Mouse (Mus musculus) embryonic fibroblast, embryonic 13.5 days (primary cell): ENCODE measurements around the gene Dera. TPM values are rescaled to one million over a fixed set of nuclear protein-coding genes. Genes with fewer than 3 reads are reported as not detected.

Experiments used
- H3K27ac ChIP-seq: 2 replicates; pipeline ENCODE4 v1.5.1; 2012; ENCODE audit warnings: low read length, control low read depth, inconsistent platforms; ENCODE audit not compliant: insufficient read depth
- H3K4me1 ChIP-seq: 2 replicates; pipeline ENCODE4 v1.6.1; 2011; ENCODE audit warnings: low read length; ENCODE audit not compliant: control insufficient read depth, insufficient read depth
- H3K4me3 ChIP-seq: 2 replicates; pipeline ENCODE4 v1.5.1; 2011; ENCODE audit warnings: mild to moderate bottlenecking, control low read depth, low read length; ENCODE audit not compliant: insufficient read depth
- CTCF ChIP-seq: IDR thresholded peaks from 2 replicates; pipeline ENCODE4 v1.5.1; 2011; ENCODE audit warnings: mild to moderate bottlenecking, control low read depth, low read length, moderate library complexity, borderline replicate concordance; ENCODE audit not compliant: insufficient read depth
- POLR2A ChIP-seq: IDR thresholded peaks from 2 replicates; pipeline ENCODE4 v1.6.1; 2011; ENCODE audit warnings: low read depth, mild to moderate bottlenecking, control low read depth, low read length, moderate library complexity
- polyA plus RNA-seq: library from polyadenylated mRNA; stranded (reverse); fragments of >200 nt; gene quantifications from 2 replicates; pipeline ENCODE4 v1.2.4, GENCODE M21; 2011; ENCODE audit warnings: low read depth; ENCODE audit not compliant: missing spikeins, insufficient read length

Dera gene
- polyA plus RNA-seq, 1 experiment = 24.4 TPM

DNA sequence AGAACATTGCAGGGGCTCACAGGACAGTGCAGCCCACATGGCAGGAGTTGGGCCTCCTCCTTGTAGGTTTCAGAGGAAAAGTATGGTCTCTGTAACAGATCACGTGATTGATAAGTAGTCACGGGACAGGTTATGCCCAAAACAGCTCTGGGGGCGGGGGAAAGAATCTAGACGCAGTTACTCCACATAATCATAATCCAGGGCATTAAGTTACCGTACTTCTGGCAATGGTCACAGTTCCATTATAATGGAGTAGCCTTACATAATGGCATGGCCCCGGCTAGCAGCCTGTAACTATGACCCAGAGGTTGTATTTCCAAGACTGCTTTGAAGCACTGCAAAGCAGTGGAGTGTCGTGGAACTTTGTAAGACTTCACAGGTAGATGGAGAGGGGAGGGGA is 49.8 kb downstream of the Dera start:
- H3K4me3 ChIP-seq = no peak overlapping the region
- H3K4me1 ChIP-seq = no peaks in the 10 kb centered on the region
- TF ChIP-seq POLR2A (no peak), CTCF (no peak)
- no peak overlapping the region for H3K27ac ChIP-seq

DNA sequence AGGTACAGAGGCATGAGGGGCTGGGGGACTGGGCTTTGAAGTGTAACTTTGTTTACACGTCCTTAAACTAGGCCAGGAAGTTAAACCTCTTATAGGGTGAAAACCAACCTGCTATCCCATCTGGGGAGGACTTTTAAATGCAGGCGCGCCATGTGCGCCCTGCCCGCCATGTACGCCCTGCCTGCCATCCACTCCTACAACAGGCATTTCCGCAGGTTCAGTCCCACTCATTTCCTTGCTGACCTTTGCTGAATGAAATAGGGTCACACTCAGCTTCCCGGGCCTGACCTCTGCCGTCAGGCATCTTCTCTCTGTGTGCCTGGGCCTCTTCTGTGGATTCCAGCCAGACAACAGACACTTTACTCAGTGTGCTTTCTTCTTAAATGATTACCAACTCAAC is 50.3 kb downstream of the Dera start:
- H3K4me1 ChIP-seq = no peaks in the 10 kb centered on the region
- no peak for TF ChIP-seq POLR2A
- TF ChIP-seq CTCF = no peak
- H3K27ac ChIP-seq = no peak overlapping the region
- no peak overlapping the region for H3K4me3 ChIP-seq

DNA sequence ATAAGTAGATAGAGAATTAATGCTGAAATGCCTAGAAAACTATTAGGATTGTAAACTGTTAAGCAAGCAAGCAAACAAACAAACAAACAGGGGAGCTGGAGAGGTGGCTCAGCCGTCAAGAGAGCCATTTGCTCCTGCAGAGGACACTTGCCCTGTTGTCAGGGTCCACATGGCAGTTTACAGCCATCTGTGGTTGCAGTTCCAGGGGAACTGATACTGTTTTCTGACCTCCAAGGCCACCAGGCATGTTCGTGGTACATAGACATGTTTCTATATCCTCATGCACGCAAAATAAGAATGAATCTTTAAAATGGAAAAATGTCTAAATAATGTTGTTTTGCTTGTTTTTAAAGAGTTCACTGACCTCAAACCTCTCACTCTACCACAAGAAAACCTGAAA is 52.0 kb downstream of the Dera start:
- TF ChIP-seq CTCF (no peak), POLR2A (no peak)
- Histone ChIP-seq H3K4me1 (no peaks in the 10 kb centered on the region), H3K27ac (no peak overlapping the region), H3K4me3 (no peak overlapping the region)

DNA sequence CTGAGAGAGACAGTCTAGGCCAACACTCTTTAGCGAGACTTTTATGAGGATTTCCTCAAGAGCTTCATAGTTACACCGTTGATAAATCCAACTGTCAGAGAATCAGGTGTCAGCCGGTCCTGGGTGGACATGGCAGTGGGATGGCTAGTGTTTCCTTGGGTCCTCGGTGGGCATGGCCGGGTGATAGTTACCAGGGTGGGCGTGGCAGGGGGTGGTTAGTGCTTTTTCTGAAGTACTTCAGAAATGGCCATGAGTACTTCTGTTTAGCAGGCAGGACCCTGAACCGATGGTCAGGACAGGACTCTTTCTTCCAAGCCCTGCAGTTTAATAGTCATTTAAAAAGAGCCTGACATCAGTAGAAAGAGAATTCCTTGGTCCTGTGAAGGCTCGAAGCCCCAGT is 52.5 kb downstream of the Dera start:
- Histone ChIP-seq H3K4me3 (no peak overlapping the region), H3K27ac (no peak overlapping the region), H3K4me1 (no peaks in the 10 kb centered on the region)
- no peak for TF ChIP-seq CTCF
- no peak for TF ChIP-seq POLR2A

DNA sequence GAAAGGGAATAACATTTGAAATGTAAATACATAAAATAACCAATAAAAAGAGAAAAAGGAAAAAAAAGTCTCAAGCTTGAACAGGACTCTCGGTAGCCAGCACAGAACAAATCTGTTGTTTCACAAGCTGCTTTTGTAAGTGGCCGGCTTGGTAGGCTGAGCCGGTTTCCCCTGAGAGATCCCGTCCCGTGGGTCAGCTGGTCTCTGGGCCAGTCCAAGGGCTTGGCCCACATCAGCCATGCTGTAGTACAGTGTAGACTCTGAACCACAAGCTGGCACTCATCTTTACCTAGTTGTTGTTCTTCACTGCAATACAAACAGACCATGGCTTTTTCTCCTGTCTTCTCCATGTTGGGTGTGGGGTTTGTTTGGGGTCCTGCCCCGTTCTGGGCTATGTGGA is 53.0 kb downstream of the Dera start:
- TF ChIP-seq POLR2A (no peak), CTCF (no peak)
- Histone ChIP-seq H3K4me3 (no peak overlapping the region), H3K27ac (no peak overlapping the region), H3K4me1 (no peaks in the 10 kb centered on the region)

DNA sequence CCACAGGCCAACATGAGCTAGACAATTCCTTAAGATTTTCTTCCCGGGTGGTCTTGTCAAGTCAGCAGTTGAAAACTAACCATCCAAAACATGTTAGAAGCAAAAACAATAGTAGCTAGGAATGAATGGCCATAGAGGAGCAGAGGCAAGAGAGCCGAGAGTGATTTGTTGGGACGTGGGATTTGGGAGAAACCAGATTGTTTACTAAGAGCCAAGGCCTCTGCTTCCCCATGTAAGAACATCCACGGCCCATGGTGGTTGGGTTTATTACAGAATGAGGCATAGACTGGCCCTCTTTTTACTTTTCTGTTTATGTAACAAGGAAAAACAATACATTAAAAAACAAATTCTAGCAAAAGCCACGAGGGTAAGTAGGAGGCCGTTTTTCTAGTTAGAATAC is 54.4 kb downstream of the Dera start:
- Histone ChIP-seq H3K4me1 (no peaks in the 10 kb centered on the region), H3K4me3 (no peak overlapping the region), H3K27ac (no peak overlapping the region)
- TF ChIP-seq POLR2A (no peak), CTCF (no peak)

DNA sequence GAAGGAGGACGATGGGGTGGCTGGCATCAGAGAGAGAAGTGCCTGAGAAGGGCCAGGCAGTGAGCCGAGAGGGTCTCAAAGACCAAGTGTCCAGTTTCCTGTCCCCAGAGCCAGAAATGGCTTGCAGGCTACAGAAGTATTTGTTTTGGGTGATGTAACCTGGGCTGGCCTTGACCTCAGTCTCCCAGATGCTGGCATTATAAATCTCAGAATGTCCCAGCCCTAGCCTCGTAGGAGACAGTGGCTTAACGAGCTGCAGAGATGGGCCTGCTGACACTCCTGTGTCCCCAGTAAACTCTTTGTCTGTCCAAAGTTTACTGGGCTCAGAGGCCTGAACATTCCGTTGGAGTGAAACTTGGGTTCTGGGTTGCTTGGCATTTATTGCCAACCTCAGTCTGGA is 55.8 kb downstream of the Dera start:
- H3K27ac ChIP-seq = no peak overlapping the region
- no peak for TF ChIP-seq CTCF
- TF ChIP-seq POLR2A = no peak
- no peak overlapping the region for H3K4me3 ChIP-seq
- H3K4me1 ChIP-seq = no peaks in the 10 kb centered on the region

DNA sequence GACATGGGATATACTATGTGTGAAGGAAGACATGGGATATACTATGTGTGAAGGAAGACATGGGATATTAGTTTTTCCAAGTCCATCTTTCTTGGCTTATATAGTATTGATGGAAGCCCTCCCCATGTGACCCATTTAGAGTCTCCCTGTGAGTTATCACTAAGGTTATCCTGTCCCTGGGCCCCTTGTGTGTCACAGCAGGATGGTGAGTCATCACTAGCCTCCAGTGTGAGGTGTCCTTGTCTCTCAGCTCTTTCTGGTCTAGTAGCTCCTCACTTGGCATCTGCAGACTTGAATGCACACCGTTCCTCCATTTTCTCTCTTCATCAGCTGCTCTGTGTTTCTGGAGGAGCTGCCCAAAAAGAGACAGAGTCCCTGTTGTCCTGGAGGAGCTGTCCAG is 59.7 kb downstream of the Dera start:
- H3K4me3 ChIP-seq = no peak overlapping the region
- TF ChIP-seq CTCF (no peak), POLR2A (no peak)
- no peak overlapping the region for H3K27ac ChIP-seq
- no peaks in the 10 kb centered on the region for H3K4me1 ChIP-seq

DNA sequence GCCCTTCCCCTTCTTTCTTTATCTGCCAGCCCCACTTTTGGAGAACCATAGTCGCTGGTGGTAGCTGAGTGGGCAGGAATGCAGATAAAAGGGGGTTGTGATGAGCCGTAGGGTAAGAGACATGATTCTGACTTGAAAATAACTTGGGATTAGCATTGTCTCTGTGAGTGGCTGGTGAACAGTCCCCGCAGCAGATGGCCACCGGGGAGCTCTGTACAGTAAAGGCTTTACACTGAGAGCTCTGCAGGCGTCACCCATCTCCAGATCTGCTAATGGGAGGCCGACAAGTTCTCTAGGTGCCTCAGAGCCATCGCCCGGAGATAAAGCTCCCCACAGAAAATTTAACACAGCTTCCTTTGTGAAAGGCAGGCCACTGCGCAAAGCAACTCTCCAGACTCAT is 62.2 kb downstream of the Dera start:
- Histone ChIP-seq H3K27ac (no peak overlapping the region), H3K4me3 (no peak overlapping the region), H3K4me1 (no peaks in the 10 kb centered on the region)
- TF ChIP-seq POLR2A (no peak), CTCF (no peak)

DNA sequence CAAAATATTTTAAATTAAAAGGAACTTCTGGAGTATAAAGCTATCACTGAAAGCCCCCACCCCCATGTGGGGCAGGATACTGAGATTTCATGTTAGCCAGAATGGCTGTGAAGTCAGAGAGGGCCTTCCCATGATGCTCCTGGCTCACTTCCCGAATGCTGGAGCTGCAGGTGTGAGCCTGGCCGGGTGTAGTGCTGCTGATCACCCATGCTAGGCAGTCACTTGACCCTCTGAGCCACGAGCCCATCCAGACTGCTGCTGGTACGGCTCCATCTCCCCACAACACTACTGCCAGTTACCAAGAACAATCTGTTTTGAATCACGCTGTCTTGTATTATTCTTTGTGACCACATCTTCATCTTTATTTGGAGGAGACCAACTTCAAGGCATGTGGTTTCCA is 68.2 kb downstream of the Dera start:
- no peak overlapping the region for H3K27ac ChIP-seq
- no peak overlapping the region for H3K4me3 ChIP-seq
- no peaks in the 10 kb centered on the region for H3K4me1 ChIP-seq
- TF ChIP-seq CTCF (no peak), POLR2A (no peak)
